Mouse (Mus musculus) ES-E14 (cell line): ENCODE data around the gene Brd1.

ENCODE experiments used
- CHD2 ChIP-seq: IDR thresholded peaks from 2 replicates; pipeline ENCODE4 v1.6.1; 2014; ENCODE audit warnings: mild to moderate bottlenecking, low read depth, low read length, inconsistent platforms
- HCFC1 ChIP-seq: IDR thresholded peaks from 2 replicates; pipeline ENCODE4 v1.6.1; 2012; ENCODE audit warnings: low read length, inconsistent platforms, borderline replicate concordance; ENCODE audit not compliant: insufficient read depth

DNA sequence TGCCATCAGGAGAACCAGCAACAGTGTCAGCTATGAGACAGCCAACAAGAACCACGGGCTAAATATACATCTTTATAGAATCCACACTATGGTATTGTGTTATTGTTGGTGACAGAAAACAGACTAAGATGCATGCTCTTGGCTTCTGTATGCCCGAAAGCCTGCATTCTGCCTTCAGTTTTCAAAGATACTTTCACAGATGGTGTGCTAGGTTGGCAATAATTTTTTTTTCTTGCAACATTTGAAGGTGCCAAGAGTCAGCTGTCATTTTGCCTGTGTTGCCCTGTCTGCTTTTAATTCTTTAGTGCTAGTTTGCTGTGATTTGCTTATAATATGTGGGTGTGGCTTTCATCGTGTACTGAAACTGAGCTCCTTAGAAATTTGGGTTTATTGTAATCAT lies 66.4 kb downstream of the Brd1 start:
- TF ChIP-seq HCFC1 (no peak), CHD2 (no peak)
